Mouse (Mus musculus): Measurements from ENCODE around the gene Rhbdd1.

DNA sequence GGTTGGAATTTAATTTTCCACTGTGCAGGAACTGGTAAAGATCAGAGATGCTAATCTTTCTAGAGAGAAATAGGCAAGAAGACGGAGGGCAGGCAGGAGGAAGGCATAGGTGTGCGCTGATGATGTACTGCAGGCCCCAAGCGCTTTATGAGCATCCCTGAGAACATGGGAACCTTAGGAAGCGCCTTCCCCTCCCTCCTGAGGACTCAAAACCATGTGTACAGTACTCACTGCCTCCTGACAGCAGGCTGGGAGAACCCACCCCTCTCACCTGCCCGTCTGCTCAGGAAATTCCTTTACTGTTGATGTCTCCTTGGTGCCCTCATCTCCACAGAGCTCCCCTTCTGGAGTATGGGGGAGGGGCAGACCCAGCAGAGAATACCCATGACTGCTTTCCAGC, 95.3 kb downstream of the Rhbdd1 start:
- TF ChIP-seq CTCF (IDR thresholded peaks at IDR 0.05; ENCODE audit: insufficient read depth, low read depth, low read length) = no peak
- no peak for TF ChIP-seq POLR2A (IDR thresholded peaks at IDR 0.05; ENCODE audit: insufficient read depth, low read depth, low read length)
